Mouse (Mus musculus) limb, embryonic 14.5 days (tissue): ENCODE data around the gene Dstn. TPM values are rescaled to one million over a fixed set of nuclear protein-coding genes. Genes with fewer than 3 reads are reported as not detected.

Experiments used
- ATAC-seq: fragments of 200-750 bp; cut with Nextera tagmentation; 2 replicates; pipeline ENCODE4 v1.8.0; 2017; ENCODE audit warnings: low read depth, moderate number of reproducible peaks, moderate TSS enrichment; ENCODE audit not compliant: low FRiP score
- DNase-seq: peaks from one replicate; pipeline ENCODE4 v3.0.0-alpha.2; 2015; ENCODE audit warnings: low spot score
- H3K27ac ChIP-seq: fragments of 300-500 bp; sonication (generic); replicated peaks from 2 replicates; pipeline ENCODE4 v1.5.1; 2014; ENCODE audit warnings: low read depth, mild to moderate bottlenecking, low read length, moderate library complexity, mixed read lengths
- H3K27me3 ChIP-seq: fragments of 300-500 bp; sonication (generic); 2 replicates; pipeline ENCODE4 v1.6.1; 2014; ENCODE audit warnings: low read length, mixed read lengths; ENCODE audit not compliant: control insufficient read depth, insufficient read depth
- H3K36me3 ChIP-seq: fragments of 300-500 bp; sonication (generic); 2 replicates; pipeline ENCODE4 v1.6.1; 2014; ENCODE audit warnings: mild to moderate bottlenecking, low read length, moderate library complexity, mixed read lengths; ENCODE audit not compliant: control insufficient read depth, insufficient read depth
- H3K4me1 ChIP-seq: fragments of 300-500 bp; sonication (generic); 2 replicates; pipeline ENCODE4 v1.6.1; 2014; ENCODE audit warnings: antibody characterized with exemption, low read length, mixed read lengths; ENCODE audit not compliant: control insufficient read depth, insufficient read depth
- H3K4me2 ChIP-seq: fragments of 300-500 bp; sonication (generic); replicated peaks from 2 replicates; pipeline ENCODE4 v1.6.1; 2014; ENCODE audit warnings: low read depth, mild to moderate bottlenecking, low read length, moderate library complexity; ENCODE audit not compliant: severe bottlenecking
- H3K4me3 ChIP-seq: fragments of 300-500 bp; sonication (generic); replicated peaks from 2 replicates; pipeline ENCODE4 v1.5.1; 2014; ENCODE audit warnings: low read length
- H3K9ac ChIP-seq: fragments of 300-500 bp; sonication (generic); 2 replicates; pipeline ENCODE4 v1.6.1; 2014; ENCODE audit warnings: mild to moderate bottlenecking, low read depth, low read length, moderate library complexity; ENCODE audit not compliant: severe bottlenecking
- H3K9me3 ChIP-seq: fragments of 300-500 bp; sonication (generic); 2 replicates; pipeline ENCODE4 v1.6.1; 2016; ENCODE audit warnings: low read length; ENCODE audit not compliant: control insufficient read depth
- POLR2A ChIP-seq: fragments of 200-500 bp; IDR thresholded peaks from 2 replicates; pipeline ENCODE4 v1.8.0; 2012; ENCODE audit warnings: inconsistent platforms, mild to moderate bottlenecking, moderate library complexity, borderline replicate concordance; ENCODE audit not compliant: insufficient read depth, insufficient read length; ENCODE audit errors: extremely low read depth
- WGBS: fragments of 180-500 bp; shearing (Covaris S2); extraction: QIAGEN DNeasy Blood & Tissue Kit; methylation state at CpG from one replicate; pipeline ENCODE4 v1.1.7; 2014; 5-methylcytosine and 5-hydroxymethylcytosine counted together
- polyA plus RNA-seq, 2 experiments: library from polyadenylated mRNA; depleted of rRNA in 1 of 2; stranded (reverse) in 1 of 2; unstranded in 1 of 2; fragments of >200 nt; fragmentation: Nextera tagmentation in 1 of 2; extraction: Ambion mirVana in 1 of 2; gene quantifications; 2 replicates each; pipeline versions ENCODE4 v1.2.1 to v1.2.3; 2012 to 2014

Dstn gene
- polyA plus RNA-seq, 2 experiments, result 111 to 437 TPM

- H3K4me1 ChIP-seq, result no peaks in the 10 kb centered on the region
- H3K4me3 ChIP-seq, result no peak overlapping the region
- H3K36me3 ChIP-seq, result peaks cover 81% of the 10 kb centered on the region
- no peak overlapping the region for H3K27ac ChIP-seq
- no peaks in the 10 kb centered on the region for H3K27me3 ChIP-seq
- TF ChIP-seq POLR2A, result no peak
- ATAC-seq (no peak), DNase-seq (no peak)
- H3K9ac ChIP-seq, result no peak overlapping the region
- H3K9me3 ChIP-seq, result no peaks in the 10 kb centered on the region
- WGBS, result 96% methylated on average over 4 of the region's 4 CpGs
- H3K4me2 ChIP-seq, result no peak overlapping the region
Measured at GRCm38 (mm10) chr2:143955746-143956145, 40.6 kb downstream of the Dstn start.

DNA sequence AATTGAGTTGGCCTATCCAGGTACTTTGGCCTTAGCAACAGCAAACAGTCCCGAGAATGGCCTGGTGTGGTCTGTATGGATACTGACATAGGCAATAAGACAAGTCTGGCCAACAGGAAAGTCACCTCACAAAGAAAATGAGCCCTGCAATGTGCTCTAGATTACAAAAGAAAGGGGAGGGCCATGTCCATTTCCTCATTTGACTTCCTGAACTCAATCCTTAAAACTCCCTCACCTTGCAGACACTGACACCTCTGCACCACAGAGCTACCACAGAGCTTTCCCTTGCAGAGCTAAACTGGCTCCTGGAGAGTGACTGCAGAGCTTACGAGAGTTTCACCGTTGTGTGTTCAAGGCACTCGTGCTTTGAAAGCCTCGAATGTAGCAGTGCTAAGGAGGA is 47.1 kb downstream of the Dstn start:
- H3K4me3 ChIP-seq, result no peak overlapping the region
- no peak for DNase-seq
- no peak overlapping the region for H3K9ac ChIP-seq
- no peak overlapping the region for H3K27ac ChIP-seq
- H3K27me3 ChIP-seq, result no peaks in the 10 kb centered on the region
- 96% methylated on average over 5 of the region's 5 CpGs for WGBS
- no peak overlapping the region for H3K4me2 ChIP-seq
- peaks cover 81% of the 10 kb centered on the region for H3K36me3 ChIP-seq
- TF ChIP-seq POLR2A, result no peak
- ATAC-seq, result no peak
- no peaks in the 10 kb centered on the region for H3K9me3 ChIP-seq
- no peaks in the 10 kb centered on the region for H3K4me1 ChIP-seq

GRCm38 (mm10) chr2:143963318-143963717 is 48.2 kb downstream of the Dstn start:
- no peak overlapping the region for H3K4me3 ChIP-seq
- DNase-seq, result no peak
- H3K27ac ChIP-seq, result no peak overlapping the region
- H3K9ac ChIP-seq, result no peak overlapping the region
- no peak overlapping the region for H3K4me2 ChIP-seq
- H3K4me1 ChIP-seq, result no peaks in the 10 kb centered on the region
- H3K36me3 ChIP-seq, result peaks cover 81% of the 10 kb centered on the region
- no peak for TF ChIP-seq POLR2A
- 87% methylated on average over 1 of the region's 1 CpGs for WGBS
- no peaks in the 10 kb centered on the region for H3K27me3 ChIP-seq
- no peaks in the 10 kb centered on the region for H3K9me3 ChIP-seq
- peak; percentile 37; the same call in 1 of the 2 replicates for ATAC-seq

DNA sequence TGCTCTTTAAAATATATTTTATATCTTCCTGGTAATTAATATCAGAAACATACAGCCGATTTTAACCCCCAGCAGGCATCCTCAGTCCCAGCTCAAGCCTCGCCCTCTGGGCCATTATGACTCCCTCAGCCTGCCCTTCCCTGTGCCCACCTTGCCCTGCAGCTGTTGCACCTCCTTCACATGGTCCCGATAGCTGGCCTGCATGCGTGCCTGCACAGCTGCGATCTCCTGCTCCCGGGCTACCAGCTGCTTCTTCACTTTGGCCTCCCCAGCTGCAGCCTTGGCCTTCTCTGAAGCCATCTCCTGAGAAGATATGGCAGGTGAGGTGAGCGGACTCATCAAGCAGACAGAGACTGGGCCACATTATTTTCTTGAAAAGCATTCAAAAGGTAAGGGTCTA is 54.1 kb downstream of the Dstn start:
- H3K36me3 ChIP-seq, result peaks cover 93% of the 10 kb centered on the region
- WGBS, result 87% methylated on average over 7 of the region's 7 CpGs
- no peak overlapping the region for H3K4me2 ChIP-seq
- H3K4me1 ChIP-seq, result no peaks in the 10 kb centered on the region
- no peak for ATAC-seq
- no peak overlapping the region for H3K27ac ChIP-seq
- H3K4me3 ChIP-seq, result no peak overlapping the region
- TF ChIP-seq POLR2A, result no peak
- H3K9ac ChIP-seq, result no peak overlapping the region
- H3K9me3 ChIP-seq, result no peaks in the 10 kb centered on the region
- H3K27me3 ChIP-seq, result no peaks in the 10 kb centered on the region
- no peak for DNase-seq

- no peaks in the 10 kb centered on the region for H3K27me3 ChIP-seq
- no peak overlapping the region for H3K4me2 ChIP-seq
- H3K4me3 ChIP-seq, result no peak overlapping the region
- H3K9ac ChIP-seq, result no peak overlapping the region
- peaks cover 85% of the 10 kb centered on the region for H3K36me3 ChIP-seq
- H3K27ac ChIP-seq, result no peak overlapping the region
- no peaks in the 10 kb centered on the region for H3K9me3 ChIP-seq
- ATAC-seq (no peak), DNase-seq (peak; percentile 12)
- WGBS, result 75% methylated on average over 2 of the region's 2 CpGs
- H3K4me1 ChIP-seq, result no peaks in the 10 kb centered on the region
- no peak for TF ChIP-seq POLR2A
Measured at GRCm38 (mm10) chr2:143970841-143971240, 55.7 kb downstream of the Dstn start.

DNA sequence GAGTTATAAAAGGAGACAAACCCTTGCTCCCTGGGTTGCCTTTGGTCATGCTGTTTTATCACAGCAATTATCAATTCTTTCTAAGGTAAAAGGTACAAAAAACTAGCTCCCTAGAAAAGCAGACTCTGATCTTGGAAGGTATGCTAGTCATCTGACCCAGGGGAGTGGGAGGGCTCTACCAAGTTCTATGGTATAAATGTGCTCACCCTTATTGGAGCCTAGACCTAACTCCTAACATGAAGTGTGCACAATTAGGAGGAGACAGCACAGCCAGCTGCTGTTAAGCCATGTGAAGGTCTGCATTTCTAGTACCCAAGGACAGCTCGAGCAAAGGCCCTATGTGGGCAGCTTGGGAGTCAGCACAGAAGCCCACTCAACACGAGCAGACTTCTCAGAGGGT is 56.8 kb downstream of the Dstn start:
- no peak overlapping the region for H3K4me2 ChIP-seq
- no peak overlapping the region for H3K27ac ChIP-seq
- H3K4me3 ChIP-seq, result no peak overlapping the region
- H3K9ac ChIP-seq, result no peak overlapping the region
- TF ChIP-seq POLR2A, result no peak
- no peak for DNase-seq
- ATAC-seq, result no peak
- no peaks in the 10 kb centered on the region for H3K9me3 ChIP-seq
- no peaks in the 10 kb centered on the region for H3K27me3 ChIP-seq
- H3K4me1 ChIP-seq, result no peaks in the 10 kb centered on the region
- H3K36me3 ChIP-seq, result peaks cover 75% of the 10 kb centered on the region
- WGBS, result 80% methylated on average over 2 of the region's 2 CpGs
